Mouse (Mus musculus) heart, postnatal 25 days (tissue): ENCODE results near the gene Foxe1. TPM values are rescaled to one million over a fixed set of nuclear protein-coding genes. Genes with fewer than 3 reads are reported as not detected.

Experiments
- DNase-seq: peaks from one replicate; pipeline ENCODE4 v3.0.0; 2022; ENCODE audit warnings: low spot score
- intact Hi-C: fragments of 180-260 bp; cut with DNase I; formaldehyde crosslinking; loops from one replicate; pipeline ENCODE4 v1.15.1; 2025
- total RNA-seq, 2 experiments: library from RNA; stranded (reverse); gene quantifications; 2 replicates each; pipeline ENCODE4 v1.2.3; 2021

Gene Foxe1
- total RNA-seq, 2 experiments from 2014 or later: not detected

GRCm38 (mm10) chr4:46389612-46390341 lies 46.4 kb downstream of the Foxe1 start:
- no peak for DNase-seq

GRCm38 (mm10) chr4:46390390-46390970 lies 47.1 kb downstream of the Foxe1 start:
- DNase-seq: peak; percentile 13
- intact Hi-C loops: no loop called here

More at GRCm38 (mm10) chr4:46389612-46390341, 46.4 kb downstream of the Foxe1 start:
- intact Hi-C loops: loop anchor here (1.0 to 5.0 kb wide), 2 partner anchors 63 to 268 kb away; no protein-coding TSS in a partner anchor

- intact Hi-C loops: no loop called here
These were observed 51.0 kb downstream of the Foxe1 start for GRCm38 (mm10) chr4:46394388-46394787.

GRCm38 (mm10) chr4:46395736-46396135 lies 52.3 kb downstream of the Foxe1 start:
- intact Hi-C loops: no loop called here
- no peak for DNase-seq

More at GRCm38 (mm10) chr4:46394388-46394787, 51.0 kb downstream of the Foxe1 start:
- no peak for DNase-seq

Other genes starting within 250 kb of the Foxe1 start
- 10 to 100 TPM; 21.4 to 22.2 TPM for gene Ncbp1, start 205.0 kb upstream of the Foxe1 start, total RNA-seq
- 10 to 100 TPM; 14.5 to 15.1 TPM for gene Tstd2, start 204.9 kb upstream of the Foxe1 start, total RNA-seq
- 1 to 10 TPM; 6.9 to 7.0 TPM for gene Xpa, start 147.3 kb upstream of the Foxe1 start, total RNA-seq
- 1 to 10 TPM; 5.0 to 5.4 TPM for gene Trmo, start 45.8 kb downstream of the Foxe1 start, total RNA-seq
- under 1 TPM; 0.18 to 0.42 TPM for gene Hemgn, start 69.9 kb downstream of the Foxe1 start, total RNA-seq
- gene Anp32b, start 107.3 kb downstream of the Foxe1 start, total RNA-seq: 10 to 100 TPM; 51.7 to 57.3 TPM
- 10 to 100 TPM; 15.5 to 16.5 TPM for gene Nans, start 145.6 kb downstream of the Foxe1 start, total RNA-seq
- 1 to 10 TPM; 1.7 to 1.9 TPM for gene Trim14, start 192.5 kb downstream of the Foxe1 start, total RNA-seq